13 mouse cellular contexts compared by ENCODE assay signal in genomic region chr9:7762741-7763140, GRCm38 (mm10). TPM values are rescaled to one million over a fixed set of nuclear protein-coding genes. Genes with fewer than 3 reads are reported as not detected.
A peak's percentile ranks its signal among the peaks of the same experiment; 100 is the strongest.
DNase-seq lines count a peak whose midpoint lies in the region; ATAC-seq and TF ChIP-seq lines count a peak whose summit lies in the region.
"Had no signal": no experiment of that assay in that cellular context is flagged by ENCODE, and none has a peak within 500 bp of the region (broad histone marks: within the 10 kb centered on the region; RNA-seq: fewer than 3 reads in every experiment).

No protein-coding gene starts in this region.

- no peak overlapping the region for H3K4me3 ChIP-seq in heart, embryonic 11.5 days (ENCODE audit: low read depth, low read length)
- H3K4me3 ChIP-seq in megakaryocyte, embryonic 14.5 days (replicated peaks): peak overlapping the region; percentile 95
- H3K4me3 ChIP-seq in liver, embryonic 14.5 days (ENCODE audit: insufficient read depth in 1 of 2, low read depth in 2 of 2, low read length in 2 of 2): no peak overlapping the region
- no peak overlapping the region for H3K4me3 ChIP-seq in forebrain, embryonic 16.5 days (replicated peaks; ENCODE audit: low read length)

- no peaks in the 10 kb centered on the region for H3K36me3 ChIP-seq in heart, embryonic 11.5 days (ENCODE audit: control insufficient read depth, insufficient read depth, low read length)
- H3K36me3 ChIP-seq in megakaryocyte, embryonic 14.5 days (replicated peaks; ENCODE audit: low read length): peaks cover 21% of the 10 kb centered on the region
- H3K36me3 ChIP-seq in liver, embryonic 14.5 days (replicated peaks; ENCODE audit: control insufficient read depth, insufficient read depth, low read depth): no peaks in the 10 kb centered on the region
- H3K36me3 ChIP-seq in forebrain, embryonic 16.5 days (ENCODE audit: control insufficient read depth, insufficient read depth): no peaks in the 10 kb centered on the region
- H3K36me3 ChIP-seq: forebrain, embryonic 10.5 days; limb, embryonic 15.5 days had no signal

- DNase-seq in heart, adult 18-20 months: no peak
- DNase-seq in liver, embryonic 14.5 days (ENCODE audit: low read depth in 3 of 3, low spot score in 3 of 3): no peak
- no peak for DNase-seq in embryo, embryonic 11 days
- DNase-seq: adrenal gland, adult 8-10 months; kidney, adult 11 months; right cerebral cortex, postnatal 25 days had no signal

- peak overlapping the region; percentile 73; the same call in 1 of the 2 replicates for H3K4me2 ChIP-seq in heart, embryonic 11.5 days
- peak overlapping the region; percentile 71 for H3K4me2 ChIP-seq in liver, embryonic 14.5 days (ENCODE audit: low read depth)
- no peak overlapping the region for H3K4me2 ChIP-seq in forebrain, embryonic 16.5 days (ENCODE audit: low read length)

- ATAC-seq in heart, embryonic 11.5 days (replicated peaks; ENCODE audit: insufficient number of reproducible peaks, low FRiP score, low TSS enrichment): no peak
- ATAC-seq in megakaryocyte, adult 5-6 weeks (ENCODE audit: poor library complexity, severe bottlenecking): no peak
- ATAC-seq in liver, embryonic 14.5 days (ENCODE audit: insufficient read depth): no peak
- ATAC-seq in forebrain, embryonic 16.5 days: no peak

- no peaks in the 10 kb centered on the region for H3K27me3 ChIP-seq in heart, embryonic 11.5 days (ENCODE audit: control insufficient read depth, insufficient read depth, low read length)
- no peaks in the 10 kb centered on the region for H3K27me3 ChIP-seq in megakaryocyte, embryonic 14.5 days (replicated peaks)
- no peaks in the 10 kb centered on the region for H3K27me3 ChIP-seq in liver, embryonic 14.5 days (ENCODE audit: control insufficient read depth, insufficient read depth, low read length)
- H3K27me3 ChIP-seq in forebrain, embryonic 16.5 days (replicated peaks; ENCODE audit: control insufficient read depth, insufficient read depth, low read length): peaks cover 6% of the 10 kb centered on the region; the same call in 1 of the 2 replicates
- H3K27me3 ChIP-seq: limb, embryonic 15.5 days; Patski had no signal

- peaks cover 12% of the 10 kb centered on the region for H3K4me1 ChIP-seq in heart, embryonic 11.5 days (ENCODE audit: control insufficient read depth, insufficient read depth, low read length)
- H3K4me1 ChIP-seq in megakaryocyte, embryonic 14.5 days: peaks cover 46% of the 10 kb centered on the region
- H3K4me1 ChIP-seq in liver, embryonic 14.5 days (replicated peaks; ENCODE audit: control insufficient read depth in 2 of 2, insufficient read depth in 2 of 2, low read length in 1 of 2): peaks cover 24 to 30% of the 10 kb centered on the region in 2 experiments
- peaks cover 11% of the 10 kb centered on the region for H3K4me1 ChIP-seq in forebrain, embryonic 16.5 days (replicated peaks; ENCODE audit: control insufficient read depth, insufficient read depth, low read length)

- TF ChIP-seq EP300 in liver, embryonic 14.5 days (IDR thresholded peaks at IDR 0.05; ENCODE audit: low read depth): no peak

- H3K27ac ChIP-seq in heart, embryonic 11.5 days (ENCODE audit: low read depth, low read length): no peak overlapping the region
- H3K27ac ChIP-seq in liver, embryonic 14.5 days: no peak overlapping the region
- H3K27ac ChIP-seq in forebrain, embryonic 16.5 days (ENCODE audit: low read length): no peak overlapping the region

- 0 out of 2 replicates have a peak, but pooled peaks cover 2% of the 10 kb centered on the region for H3K9me3 ChIP-seq in heart, embryonic 11.5 days (replicated peaks; ENCODE audit: control insufficient read depth, low read length)
- peaks cover 4% of the 10 kb centered on the region; the same call in 1 of the 2 replicates for H3K9me3 ChIP-seq in megakaryocyte, embryonic 14.5 days
- no peaks in the 10 kb centered on the region for H3K9me3 ChIP-seq in liver, embryonic 14.5 days (ENCODE audit: control insufficient read depth, low read length)
- H3K9me3 ChIP-seq in forebrain, embryonic 16.5 days (ENCODE audit: control insufficient read depth, low read length): no peaks in the 10 kb centered on the region
- H3K9me3 ChIP-seq: limb, embryonic 15.5 days had no signal

- TF ChIP-seq CTCF in liver, embryonic 14.5 days (IDR thresholded peaks at IDR 0.05; ENCODE audit: low read depth): no peak

- WGBS in heart, embryonic 11.5 days (ENCODE audit: insufficient replicate concordance): 80% methylated on average over 3 of the region's 3 CpGs
- 71% methylated on average over 3 of the region's 3 CpGs for WGBS in liver, embryonic 14.5 days (ENCODE audit: insufficient replicate concordance)
- WGBS in forebrain, embryonic 16.5 days: 85% methylated on average over 3 of the region's 3 CpGs

- no peak overlapping the region for H3K9ac ChIP-seq in heart, embryonic 11.5 days (ENCODE audit: low read depth, low read length)
- peak overlapping the region; percentile 9; the same call in 1 of the 2 replicates for H3K9ac ChIP-seq in liver, embryonic 14.5 days (replicated peaks)
- H3K9ac ChIP-seq in forebrain, embryonic 16.5 days (replicated peaks; ENCODE audit: low read depth, low read length): no peak overlapping the region

RNA-seq across cellular contexts. Expression of gene Tmem123, which starts 1.1 kb away (rescaled TPM):
- 131 and 134 TPM in 2 replicates for polyA plus RNA-seq in heart, embryonic 11.5 days (2014; fragmentation: Nextera tagmentation; extraction: Ambion mirVana)
- 10 to 100 TPM; 40.2 to 48.4 TPM for total RNA-seq in heart, adult 18-20 months (2021)
- polyA plus RNA-seq in megakaryocyte, embryonic 14.5 days (2012; ENCODE audit: insufficient read depth, low replicate concordance): 75.8 and 82.1 TPM in 2 replicates
- 113 and 117 TPM in 2 replicates for total RNA-seq in megakaryocyte, adult 5-6 weeks (2015)
- total RNA-seq in megakaryocyte, adult 5-6 weeks (2017): 114 and 121 TPM in 2 replicates
- polyA plus RNA-seq in liver, embryonic 14.5 days (2012; rRNA removed): 17.7 and 23.3 TPM in 2 replicates
- 45.2 and 52.5 TPM in 2 replicates for polyA plus RNA-seq in liver, embryonic 14.5 days (2014; fragmentation: Nextera tagmentation; extraction: Ambion mirVana)
- 23.0 and 31.0 TPM in 2 replicates for polyA plus RNA-seq in forebrain, embryonic 16.5 days (2015; fragmentation: Nextera tagmentation; extraction: Ambion mirVana)
